Mouse (Mus musculus) intestine, embryonic 14.5 days (tissue): ENCODE measurements at regions not wholly inside any gene's neighbourhood (a gene's known extent, or its start where the extent isn't known, plus 50 kb on each side); places are given as distances from the start of the nearest gene placed in this dataset.

Source experiments
- ATAC-seq: fragments of 200-750 bp; cut with Nextera tagmentation; replicated peaks from 2 replicates; pipeline ENCODE4 v1.8.0; 2017; ENCODE audit warnings: low read depth, moderate number of reproducible peaks, moderate TSS enrichment, moderate library complexity; ENCODE audit not compliant: low FRiP score, low TSS enrichment
- DNase-seq: peaks from one replicate; pipeline ENCODE4 v3.0.0-alpha.2; 2018; ENCODE audit warnings: low spot score
- H3K27ac ChIP-seq: fragments of 300-500 bp; sonication (generic); 2 replicates; pipeline ENCODE4 v1.5.1; 2014; ENCODE audit warnings: low read depth, mild to moderate bottlenecking, control low read depth
- H3K27me3 ChIP-seq: fragments of 300-500 bp; sonication (generic); replicated peaks from 2 replicates; pipeline ENCODE4 v1.6.1; 2014; ENCODE audit warnings: low read length, control low read depth; ENCODE audit not compliant: control insufficient read depth, insufficient read depth
- H3K36me3 ChIP-seq: fragments of 300-500 bp; sonication (generic); 2 replicates; pipeline ENCODE4 v1.6.1; 2014; ENCODE audit warnings: low read length, control low read depth; ENCODE audit not compliant: control insufficient read depth, insufficient read depth
- H3K4me1 ChIP-seq: fragments of 300-500 bp; sonication (generic); replicated peaks from 2 replicates; pipeline ENCODE4 v1.6.1; 2014; ENCODE audit warnings: low read length, control low read depth, mixed read lengths; ENCODE audit not compliant: control insufficient read depth, insufficient read depth
- H3K4me2 ChIP-seq: fragments of 300-500 bp; sonication (generic); 2 replicates; pipeline ENCODE4 v1.6.1; 2014; ENCODE audit warnings: low read length
- H3K4me3 ChIP-seq: fragments of 300-500 bp; sonication (generic); 2 replicates; pipeline ENCODE4 v1.5.1; 2014; ENCODE audit warnings: low read depth, low read length, control low read depth, mixed read lengths
- H3K9ac ChIP-seq: fragments of 300-500 bp; sonication (generic); 2 replicates; pipeline ENCODE4 v1.6.1; 2014; ENCODE audit warnings: mild to moderate bottlenecking, low read length
- H3K9me3 ChIP-seq: fragments of 300-500 bp; sonication (generic); 2 replicates; pipeline ENCODE4 v1.6.1; 2016; ENCODE audit warnings: low read length, control low read depth; ENCODE audit not compliant: control insufficient read depth
- WGBS: fragments of 180-500 bp; shearing (Covaris S2); extraction: QIAGEN DNeasy Blood & Tissue Kit; methylation state at CpG from one replicate; pipeline ENCODE4 v1.1.7; 2014; 5-methylcytosine and 5-hydroxymethylcytosine counted together

DNA sequence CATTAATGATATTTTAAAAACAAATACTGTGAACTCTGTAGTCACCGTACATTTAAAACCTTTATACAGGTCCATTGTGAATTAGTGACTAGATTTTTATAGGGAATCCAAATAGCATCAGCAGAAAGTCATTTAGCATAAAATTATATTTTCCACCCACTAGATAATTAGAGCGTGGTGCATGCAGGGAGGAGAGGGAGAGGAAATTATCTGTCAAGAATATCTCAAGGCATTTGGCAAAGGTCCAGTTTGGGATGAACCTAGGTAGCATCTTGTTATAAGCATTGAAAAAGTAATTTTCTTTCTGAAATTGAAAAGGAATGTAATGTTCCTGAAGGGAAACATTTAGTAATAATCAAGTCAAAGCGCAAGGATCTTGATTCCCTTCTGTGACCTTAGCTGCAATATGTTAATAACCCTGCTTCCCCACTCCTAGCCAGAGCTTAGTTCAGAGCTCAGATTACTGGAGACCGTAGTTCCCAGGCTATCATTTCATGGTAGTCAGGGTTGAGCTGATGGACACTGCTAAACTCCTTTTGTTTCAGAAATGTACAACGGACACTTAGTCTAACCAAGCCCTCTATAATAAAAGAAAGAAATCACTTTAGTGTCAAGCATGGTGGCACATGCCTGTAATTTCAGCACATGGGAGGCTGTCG lies 200.8 kb upstream of the Slc39a10 start:
- Histone ChIP-seq H3K4me1 (no peaks in the 10 kb centered on the region), H3K4me2 (no peak overlapping the region), H3K9ac (no peak overlapping the region), H3K27me3 (no peaks in the 10 kb centered on the region), H3K27ac (no peak overlapping the region), H3K4me3 (no peak overlapping the region), H3K36me3 (no peaks in the 10 kb centered on the region), H3K9me3 (no peaks in the 10 kb centered on the region)
- DNase-seq (no peak), ATAC-seq (no peak)
- 51% methylated on average over 6 of the region's 6 CpGs for WGBS

DNA sequence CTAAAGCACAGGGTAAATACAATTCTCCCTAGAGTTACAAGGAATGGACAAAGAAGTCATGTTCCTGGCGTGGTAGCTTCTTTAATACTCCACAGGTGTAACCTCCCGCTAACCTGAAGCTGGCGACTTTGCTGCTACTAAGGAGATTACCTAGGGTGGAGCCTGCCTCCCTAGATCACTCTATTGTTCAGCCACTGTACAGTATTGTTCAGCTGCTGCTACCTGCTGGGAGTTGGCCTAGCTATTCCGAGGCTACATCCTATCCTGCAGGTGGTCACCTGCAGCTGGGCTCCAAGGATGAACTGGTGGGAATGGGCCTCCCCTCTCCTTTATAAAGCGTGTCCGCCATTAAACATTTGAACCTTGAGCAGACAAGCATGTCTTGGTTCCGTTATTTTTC lies 183.8 kb upstream of the Slc39a10 start:
- H3K36me3 ChIP-seq, result no peaks in the 10 kb centered on the region
- no peak overlapping the region for H3K9ac ChIP-seq
- DNase-seq, result no peak
- no peaks in the 10 kb centered on the region for H3K27me3 ChIP-seq
- no peak overlapping the region for H3K4me3 ChIP-seq
- 0 out of 2 replicates have a peak, but pooled peaks cover 3% of the 10 kb centered on the region for H3K9me3 ChIP-seq
- ATAC-seq, result no peak
- no peak overlapping the region for H3K4me2 ChIP-seq
- no peaks in the 10 kb centered on the region for H3K4me1 ChIP-seq
- no peak overlapping the region for H3K27ac ChIP-seq
- WGBS, result 87% methylated on average over 7 of the region's 7 CpGs

GRCm38 (mm10) chr1:47058149-47058548 lies 165.5 kb upstream of the Slc39a10 start:
- no peak overlapping the region for H3K4me3 ChIP-seq
- H3K27ac ChIP-seq, result no peak overlapping the region
- H3K9ac ChIP-seq, result no peak overlapping the region
- H3K4me2 ChIP-seq, result no peak overlapping the region
- no peaks in the 10 kb centered on the region for H3K27me3 ChIP-seq
- 65% methylated on average over 1 of the region's 1 CpGs for WGBS
- no peaks in the 10 kb centered on the region for H3K4me1 ChIP-seq
- no peaks in the 10 kb centered on the region for H3K36me3 ChIP-seq
- no peaks in the 10 kb centered on the region for H3K9me3 ChIP-seq
- ATAC-seq (no peak), DNase-seq (no peak)

DNA sequence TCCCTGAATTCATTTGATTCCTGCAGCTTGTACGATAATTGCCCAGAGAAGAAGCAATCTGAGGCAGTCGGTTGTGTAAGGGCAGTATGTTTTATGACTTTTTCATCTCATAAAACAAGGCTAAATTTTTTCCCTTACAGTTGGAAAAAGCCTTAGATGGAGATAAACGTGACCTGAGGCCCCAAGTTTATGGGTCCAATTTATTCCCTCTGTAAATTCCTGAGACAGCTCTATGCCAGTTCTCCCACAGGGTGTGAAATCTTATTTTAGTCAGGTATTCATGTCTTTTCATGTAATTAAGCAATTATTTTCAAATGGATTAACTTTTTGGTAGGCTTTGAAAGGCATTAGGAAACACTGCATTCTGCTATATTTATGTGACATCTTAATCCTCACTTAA lies 164.7 kb upstream of the Slc39a10 start:
- no peak for DNase-seq
- 42% methylated on average over 3 of the region's 3 CpGs for WGBS
- ATAC-seq, result no peak

GRCm38 (mm10) chr1:47051109-47051508 lies 158.5 kb upstream of the Slc39a10 start:
- DNase-seq, result no peak
- H3K4me2 ChIP-seq, result no peak overlapping the region
- H3K27me3 ChIP-seq, result no peaks in the 10 kb centered on the region
- H3K9ac ChIP-seq, result no peak overlapping the region
- no peaks in the 10 kb centered on the region for H3K9me3 ChIP-seq
- no peak overlapping the region for H3K4me3 ChIP-seq
- no peaks in the 10 kb centered on the region for H3K36me3 ChIP-seq
- no peak overlapping the region for H3K27ac ChIP-seq
- H3K4me1 ChIP-seq, result no peaks in the 10 kb centered on the region
- no peak for ATAC-seq

More for the DNA sequence above, 164.7 kb upstream of the Slc39a10 start:
- Histone ChIP-seq H3K4me3 (no peak overlapping the region), H3K27me3 (no peaks in the 10 kb centered on the region), H3K4me1 (no peaks in the 10 kb centered on the region), H3K36me3 (no peaks in the 10 kb centered on the region), H3K4me2 (no peak overlapping the region), H3K9me3 (no peaks in the 10 kb centered on the region), H3K27ac (no peak overlapping the region), H3K9ac (no peak overlapping the region)

- DNase-seq, result no peak
- Histone ChIP-seq H3K4me1 (no peaks in the 10 kb centered on the region), H3K9ac (no peak overlapping the region), H3K4me3 (no peak overlapping the region), H3K36me3 (no peaks in the 10 kb centered on the region), H3K9me3 (no peaks in the 10 kb centered on the region), H3K27ac (no peak overlapping the region), H3K4me2 (no peak overlapping the region), H3K27me3 (no peaks in the 10 kb centered on the region)
- no peak for ATAC-seq
- WGBS, result 63% methylated on average over 1 of the region's 1 CpGs
These were observed 157.8 kb upstream of the Slc39a10 start for GRCm38 (mm10) chr1:47050492-47050891.

GRCm38 (mm10) chr1:47037576-47037975 lies 144.9 kb upstream of the Slc39a10 start:
- H3K27me3 ChIP-seq, result no peaks in the 10 kb centered on the region
- no peak overlapping the region for H3K9ac ChIP-seq
- DNase-seq, result no peak
- H3K27ac ChIP-seq, result no peak overlapping the region
- no peak for ATAC-seq
- no peak overlapping the region for H3K4me3 ChIP-seq
- no peak overlapping the region for H3K4me2 ChIP-seq
- WGBS, result 75% methylated on average over 2 of the region's 2 CpGs
- H3K9me3 ChIP-seq, result no peaks in the 10 kb centered on the region
- H3K36me3 ChIP-seq, result no peaks in the 10 kb centered on the region
- no peaks in the 10 kb centered on the region for H3K4me1 ChIP-seq

DNA sequence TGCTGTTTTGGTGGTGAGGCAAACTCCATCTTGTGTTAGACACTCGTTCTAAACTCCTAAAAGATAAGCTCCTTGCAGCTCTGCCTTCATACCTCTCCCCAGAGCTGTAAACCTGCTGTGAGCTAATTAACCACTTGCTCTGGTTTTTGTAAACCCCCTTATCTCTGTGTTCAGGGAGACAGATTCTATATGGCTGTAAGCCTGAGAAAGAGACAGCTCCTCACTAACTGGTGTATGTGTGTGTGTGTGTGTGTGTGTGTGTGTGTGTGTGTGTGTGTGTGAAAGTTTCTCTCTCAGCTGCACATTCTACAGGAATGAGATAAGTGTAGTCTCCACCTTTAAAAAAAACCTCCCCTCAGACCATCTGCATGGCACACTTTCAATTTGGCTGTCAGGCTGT lies 126.7 kb upstream of the Slc39a10 start:
- no peaks in the 10 kb centered on the region for H3K36me3 ChIP-seq
- no peaks in the 10 kb centered on the region for H3K9me3 ChIP-seq
- H3K4me1 ChIP-seq, result no peaks in the 10 kb centered on the region
- no peak overlapping the region for H3K4me2 ChIP-seq
- H3K4me3 ChIP-seq, result no peak overlapping the region
- no peak overlapping the region for H3K27ac ChIP-seq
- ATAC-seq (no peak), DNase-seq (no peak)
- WGBS, result 24% methylated on average over 1 of the region's 1 CpGs
- no peaks in the 10 kb centered on the region for H3K27me3 ChIP-seq
- H3K9ac ChIP-seq, result no peak overlapping the region

DNA sequence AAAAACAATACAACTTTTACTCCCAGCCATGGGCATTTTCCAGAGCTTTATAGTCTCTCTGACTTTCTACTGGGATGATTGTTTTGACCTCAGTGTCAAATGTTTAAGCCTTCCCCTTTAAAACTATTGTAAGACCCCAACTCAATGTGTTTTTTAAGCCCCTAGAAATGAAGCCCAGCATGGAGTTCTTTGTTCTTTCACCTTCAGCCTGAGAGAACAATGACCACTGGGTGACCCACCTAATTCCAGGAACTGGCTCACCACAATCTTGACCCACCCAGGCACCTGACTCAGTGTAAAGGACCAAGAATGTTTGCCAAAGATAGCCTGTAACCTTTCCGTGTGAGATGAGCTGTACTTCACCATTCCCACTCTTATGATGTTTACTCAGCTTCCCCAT lies 121.9 kb upstream of the Slc39a10 start:
- H3K4me2 ChIP-seq, result no peak overlapping the region
- ATAC-seq, result no peak
- WGBS, result 67% methylated on average over 1 of the region's 1 CpGs

More for the DNA sequence above, 121.9 kb upstream of the Slc39a10 start:
- no peaks in the 10 kb centered on the region for H3K9me3 ChIP-seq
- no peak for DNase-seq
- H3K4me1 ChIP-seq, result no peaks in the 10 kb centered on the region
- H3K27me3 ChIP-seq, result no peaks in the 10 kb centered on the region
- no peak overlapping the region for H3K27ac ChIP-seq
- H3K9ac ChIP-seq, result no peak overlapping the region
- no peaks in the 10 kb centered on the region for H3K36me3 ChIP-seq
- no peak overlapping the region for H3K4me3 ChIP-seq
